Mouse (Mus musculus): ENCODE measurements around the gene Sfr1. TPM values are rescaled to one million over a fixed set of nuclear protein-coding genes. Genes with fewer than 3 reads are reported as not detected.
A peak's percentile ranks its signal among the peaks of the same experiment; 100 is the strongest.

The Sfr1 gene
- total and polyA plus RNA-seq, 2 experiments from 2014 or later: 42.7 to 183 TPM

- no peaks in the 10 kb centered on the region for H3K9me3 ChIP-seq (ENCODE audit: low read length)
- peaks cover 9% of the 10 kb centered on the region for H3K36me3 ChIP-seq (ENCODE audit: insufficient read depth, low read length)
- peak overlapping the region; percentile 63 for H3K9ac ChIP-seq (replicated peaks; ENCODE audit: low read length, poor library complexity, severe bottlenecking)
- DNase-seq (ENCODE audit: low spot score) (peak; percentile 78), ATAC-seq (ENCODE audit: low FRiP score) (peak; percentile 45)
- H3K4me1 ChIP-seq (ENCODE audit: insufficient read depth, low read length): no peaks in the 10 kb centered on the region
- H3K27me3 ChIP-seq (ENCODE audit: insufficient read depth, low read length): no peaks in the 10 kb centered on the region
- peak overlapping the region; percentile 91 for H3K27ac ChIP-seq (ENCODE audit: low read depth, low read length)
- TF ChIP-seq CTCF (IDR thresholded peaks at IDR 0.05): no peak
- peak overlapping the region; percentile 81 for H3K4me2 ChIP-seq (ENCODE audit: low read depth, low read length, poor library complexity, severe bottlenecking)
- H3K4me3 ChIP-seq (ENCODE audit: low read depth, low read length): peak overlapping the region; percentile 66
- WGBS: under 1% methylated on average over 12 of the region's 12 CpGs
Measured at GRCm38 (mm10) chr19:47730691-47731070, 801 bp upstream of the Sfr1 start.

GRCm38 (mm10) chr19:47731931-47732330 is 449 bp downstream of the Sfr1 start:
- peak overlapping the region; percentile 74 for H3K9ac ChIP-seq (replicated peaks; ENCODE audit: low read length, poor library complexity, severe bottlenecking)
- WGBS: under 1% methylated on average over 10 of the region's 15 CpGs
- peak; percentile 38 for ATAC-seq (ENCODE audit: low FRiP score)
- peak; percentile 80 for DNase-seq (ENCODE audit: low spot score)
- no peaks in the 10 kb centered on the region for H3K4me1 ChIP-seq (ENCODE audit: insufficient read depth, low read length)
- no peak for TF ChIP-seq CTCF (IDR thresholded peaks at IDR 0.05)
- peak overlapping the region; percentile 66 for H3K4me3 ChIP-seq (ENCODE audit: low read depth, low read length)
- H3K9me3 ChIP-seq (ENCODE audit: low read length): no peaks in the 10 kb centered on the region
- peak overlapping the region; percentile 54 for H3K4me2 ChIP-seq (ENCODE audit: low read depth, low read length, poor library complexity, severe bottlenecking)
- peaks cover 17% of the 10 kb centered on the region for H3K36me3 ChIP-seq (ENCODE audit: insufficient read depth, low read length)
- no peaks in the 10 kb centered on the region for H3K27me3 ChIP-seq (ENCODE audit: insufficient read depth, low read length)
- peak overlapping the region; percentile 92 for H3K27ac ChIP-seq (ENCODE audit: low read depth, low read length)

GRCm38 (mm10) chr19:47747072-47747471 is 15.6 kb downstream of the Sfr1 start:
- DNase-seq (ENCODE audit: low spot score) (no peak), ATAC-seq (ENCODE audit: low FRiP score) (no peak)
- H3K9me3 ChIP-seq (ENCODE audit: low read length): no peaks in the 10 kb centered on the region
- TF ChIP-seq CTCF (IDR thresholded peaks at IDR 0.05): no peak
- no peak overlapping the region for H3K4me3 ChIP-seq (ENCODE audit: low read depth, low read length)
- H3K27me3 ChIP-seq (ENCODE audit: insufficient read depth, low read length): no peaks in the 10 kb centered on the region
- no peak overlapping the region for H3K27ac ChIP-seq (ENCODE audit: low read depth, low read length)
- no peak overlapping the region for H3K4me2 ChIP-seq (ENCODE audit: low read depth, low read length, poor library complexity, severe bottlenecking)
- no peak overlapping the region for H3K9ac ChIP-seq (replicated peaks; ENCODE audit: low read length, poor library complexity, severe bottlenecking)
- 91% methylated on average over 2 of the region's 2 CpGs for WGBS
- no peaks in the 10 kb centered on the region for H3K36me3 ChIP-seq (ENCODE audit: insufficient read depth, low read length)
- H3K4me1 ChIP-seq (ENCODE audit: insufficient read depth, low read length): no peaks in the 10 kb centered on the region

- Histone ChIP-seq H3K9ac (replicated peaks; ENCODE audit: low read length, poor library complexity, severe bottlenecking) (no peak overlapping the region), H3K9me3 (ENCODE audit: low read length) (no peaks in the 10 kb centered on the region), H3K4me2 (ENCODE audit: low read depth, low read length, poor library complexity, severe bottlenecking) (no peak overlapping the region), H3K27ac (ENCODE audit: low read depth, low read length) (no peak overlapping the region), H3K4me1 (ENCODE audit: insufficient read depth, low read length) (no peaks in the 10 kb centered on the region), H3K27me3 (ENCODE audit: insufficient read depth, low read length) (no peaks in the 10 kb centered on the region), H3K36me3 (ENCODE audit: insufficient read depth, low read length) (no peaks in the 10 kb centered on the region), H3K4me3 (ENCODE audit: low read depth, low read length) (no peak overlapping the region)
- ATAC-seq (ENCODE audit: low FRiP score) (no peak), DNase-seq (ENCODE audit: low spot score) (no peak)
- WGBS: 84% methylated on average over 2 of the region's 2 CpGs
- no peak for TF ChIP-seq CTCF (IDR thresholded peaks at IDR 0.05)
Measured at GRCm38 (mm10) chr19:47748950-47749349, 17.5 kb downstream of the Sfr1 start.

- Histone ChIP-seq H3K27ac (ENCODE audit: low read depth, low read length) (no peak overlapping the region), H3K4me3 (ENCODE audit: low read depth, low read length) (no peak overlapping the region), H3K27me3 (ENCODE audit: insufficient read depth, low read length) (no peaks in the 10 kb centered on the region), H3K36me3 (ENCODE audit: insufficient read depth, low read length) (no peaks in the 10 kb centered on the region), H3K9ac (replicated peaks; ENCODE audit: low read length, poor library complexity, severe bottlenecking) (no peak overlapping the region), H3K4me1 (ENCODE audit: insufficient read depth, low read length) (no peaks in the 10 kb centered on the region), H3K9me3 (ENCODE audit: low read length) (no peaks in the 10 kb centered on the region), H3K4me2 (ENCODE audit: low read depth, low read length, poor library complexity, severe bottlenecking) (no peak overlapping the region)
- no peak for ATAC-seq (ENCODE audit: low FRiP score)
- no peak for TF ChIP-seq CTCF (IDR thresholded peaks at IDR 0.05)
- WGBS: 12% methylated on average over 5 of the region's 5 CpGs
- no peak for DNase-seq (ENCODE audit: low spot score)
Measured at GRCm38 (mm10) chr19:47750391-47750790, 18.9 kb downstream of the Sfr1 start.

- no peaks in the 10 kb centered on the region for H3K27me3 ChIP-seq (ENCODE audit: insufficient read depth, low read length)
- H3K36me3 ChIP-seq (ENCODE audit: insufficient read depth, low read length): no peaks in the 10 kb centered on the region
- no peak overlapping the region for H3K4me2 ChIP-seq (ENCODE audit: low read depth, low read length, poor library complexity, severe bottlenecking)
- DNase-seq (ENCODE audit: low spot score): no peak
- no peaks in the 10 kb centered on the region for H3K4me1 ChIP-seq (ENCODE audit: insufficient read depth, low read length)
- no peak overlapping the region for H3K27ac ChIP-seq (ENCODE audit: low read depth, low read length)
- no peaks in the 10 kb centered on the region for H3K9me3 ChIP-seq (ENCODE audit: low read length)
- WGBS: 95% methylated on average over 9 of the region's 9 CpGs
- TF ChIP-seq CTCF (IDR thresholded peaks at IDR 0.05): no peak
- no peak overlapping the region for H3K4me3 ChIP-seq (ENCODE audit: low read depth, low read length)
- no peak overlapping the region for H3K9ac ChIP-seq (replicated peaks; ENCODE audit: low read length, poor library complexity, severe bottlenecking)
- ATAC-seq (ENCODE audit: low FRiP score): no peak
Measured at GRCm38 (mm10) chr19:47752456-47752855, 21.0 kb downstream of the Sfr1 start.
